Mouse (Mus musculus) thymus, adult 2 months (tissue): ENCODE results near the gene Fam240b. TPM values are rescaled to one million over a fixed set of nuclear protein-coding genes. Genes with fewer than 3 reads are reported as not detected.

Source experiments
- DNase-seq: peaks from one replicate; pipeline ENCODE4 v3.0.0; 2021
- H3K27ac ChIP-seq: fragments of 200-500 bp; 2 replicates; pipeline ENCODE4 v1.5.1; 2012; ENCODE audit warnings: low read length, control low read depth; ENCODE audit not compliant: control insufficient read depth, insufficient read depth
- H3K27me3 ChIP-seq: fragments of 200-500 bp; 2 replicates; pipeline ENCODE4 v1.6.1; 2012; ENCODE audit warnings: mild to moderate bottlenecking, low read length, moderate library complexity, mixed read lengths; ENCODE audit not compliant: control insufficient read depth, insufficient read depth
- H3K36me3 ChIP-seq: fragments of 200-500 bp; 2 replicates; pipeline ENCODE4 v1.6.1; 2012; ENCODE audit warnings: mild to moderate bottlenecking, low read length, moderate library complexity; ENCODE audit not compliant: control insufficient read depth, insufficient read depth
- H3K4me1 ChIP-seq: fragments of 200-500 bp; replicated peaks from 2 replicates; pipeline ENCODE4 v1.6.1; 2012; ENCODE audit warnings: low read length; ENCODE audit not compliant: control insufficient read depth, insufficient read depth
- H3K4me3 ChIP-seq: fragments of 200-500 bp; 2 replicates; pipeline ENCODE4 v1.5.1; 2012; ENCODE audit warnings: mild to moderate bottlenecking, low read length, control low read depth, moderate library complexity; ENCODE audit not compliant: control insufficient read depth, insufficient read depth
- CTCF ChIP-seq: fragments of 200-500 bp; IDR thresholded peaks from 2 replicates; pipeline ENCODE4 v1.5.1; 2012; ENCODE audit warnings: mild to moderate bottlenecking, control low read depth, low read length, moderate library complexity, borderline replicate concordance; ENCODE audit not compliant: control insufficient read depth, poor library complexity, insufficient read depth; ENCODE audit errors: extremely low read depth
- POLR2A ChIP-seq: fragments of 200-500 bp; IDR thresholded peaks from 2 replicates; pipeline ENCODE4 v1.6.1; 2012; ENCODE audit warnings: mild to moderate bottlenecking, low read length, control low read depth, moderate library complexity; ENCODE audit not compliant: control insufficient read depth, poor library complexity, insufficient read depth; ENCODE audit errors: extremely low read depth
- WGBS: fragments of 180-500 bp; shearing (Covaris S2); methylation state at CpG from one replicate; pipeline ENCODE4 v1.1.7; 2018; 5-methylcytosine and 5-hydroxymethylcytosine counted together
- polyA plus RNA-seq: library from polyadenylated mRNA; depleted of rRNA; stranded (reverse); fragments of >200 nt; gene quantifications from 2 replicates; pipeline ENCODE4 v1.2.3, GENCODE M21; 2012

Gene Fam240b
- polyA plus RNA-seq, 1 experiment, result not detected

- Histone ChIP-seq H3K27me3 (no peaks in the 10 kb centered on the region), H3K4me1 (no peaks in the 10 kb centered on the region), H3K27ac (no peak overlapping the region), H3K4me3 (no peak overlapping the region), H3K36me3 (no peaks in the 10 kb centered on the region)
- 93% methylated on average over 3 of the region's 3 CpGs for WGBS
- DNase-seq, result no peak
- TF ChIP-seq POLR2A (no peak), CTCF (no peak)
Observed at GRCm38 (mm10) chr13:64502833-64503232, 5.2 kb upstream of the Fam240b start.

- WGBS, result 88% methylated on average over 5 of the region's 5 CpGs
- Histone ChIP-seq H3K4me3 (no peak overlapping the region), H3K27ac (no peak overlapping the region)
Observed at GRCm38 (mm10) chr13:64493586-64493985, 4.0 kb downstream of the Fam240b start.

GRCm38 (mm10) chr13:64489886-64490285, 7.7 kb downstream of the Fam240b start:
- no peak overlapping the region for H3K4me3 ChIP-seq
- H3K36me3 ChIP-seq, result no peaks in the 10 kb centered on the region
- no peaks in the 10 kb centered on the region for H3K27me3 ChIP-seq
- no peak for DNase-seq
- H3K27ac ChIP-seq, result no peak overlapping the region
- H3K4me1 ChIP-seq, result no peaks in the 10 kb centered on the region
- 90% methylated on average over 6 of the region's 6 CpGs for WGBS
- no peak for TF ChIP-seq CTCF
- TF ChIP-seq POLR2A, result no peak

More at GRCm38 (mm10) chr13:64493586-64493985, 4.0 kb downstream of the Fam240b start:
- DNase-seq, result no peak
- H3K27me3 ChIP-seq, result no peaks in the 10 kb centered on the region
- no peaks in the 10 kb centered on the region for H3K36me3 ChIP-seq
- no peak for TF ChIP-seq CTCF
- H3K4me1 ChIP-seq, result no peaks in the 10 kb centered on the region

- no peak for DNase-seq
- TF ChIP-seq POLR2A (no peak), CTCF (no peak)
- H3K4me1 ChIP-seq, result no peaks in the 10 kb centered on the region
- no peaks in the 10 kb centered on the region for H3K27me3 ChIP-seq
- no peaks in the 10 kb centered on the region for H3K36me3 ChIP-seq
- no peak overlapping the region for H3K27ac ChIP-seq
- 88% methylated on average over 3 of the region's 3 CpGs for WGBS
- no peak overlapping the region for H3K4me3 ChIP-seq
Observed at GRCm38 (mm10) chr13:64479960-64480359, 17.6 kb downstream of the Fam240b start.

GRCm38 (mm10) chr13:64477968-64478367, 19.6 kb downstream of the Fam240b start:
- WGBS, result 86% methylated on average over 4 of the region's 4 CpGs
- TF ChIP-seq POLR2A, result no peak
- no peak for TF ChIP-seq CTCF
- H3K4me3 ChIP-seq, result no peak overlapping the region

GRCm38 (mm10) chr13:64467886-64468285, 29.7 kb downstream of the Fam240b start:
- no peak overlapping the region for H3K27ac ChIP-seq
- no peak overlapping the region for H3K4me3 ChIP-seq
- H3K4me1 ChIP-seq, result no peaks in the 10 kb centered on the region
- WGBS, result 76% methylated on average over 6 of the region's 6 CpGs
- H3K27me3 ChIP-seq, result no peaks in the 10 kb centered on the region
- no peak for TF ChIP-seq POLR2A
- no peak for TF ChIP-seq CTCF
- H3K36me3 ChIP-seq, result no peaks in the 10 kb centered on the region
- no peak for DNase-seq

More at GRCm38 (mm10) chr13:64477968-64478367, 19.6 kb downstream of the Fam240b start:
- H3K27me3 ChIP-seq, result no peaks in the 10 kb centered on the region
- H3K4me1 ChIP-seq, result no peaks in the 10 kb centered on the region
- DNase-seq, result no peak
- no peak overlapping the region for H3K27ac ChIP-seq
- H3K36me3 ChIP-seq, result no peaks in the 10 kb centered on the region

GRCm38 (mm10) chr13:64465166-64465565, 32.4 kb downstream of the Fam240b start:
- Histone ChIP-seq H3K27me3 (no peaks in the 10 kb centered on the region), H3K36me3 (no peaks in the 10 kb centered on the region), H3K27ac (no peak overlapping the region), H3K4me1 (no peaks in the 10 kb centered on the region), H3K4me3 (no peak overlapping the region)
- 81% methylated on average over 9 of the region's 9 CpGs for WGBS
- no peak for DNase-seq
- no peak for TF ChIP-seq CTCF
- TF ChIP-seq POLR2A, result no peak
